In genomic region chr8:71468916-71469315, GRCm38 (mm10) we compare ENCODE assay signal across 8 mouse cellular contexts. TPM values are rescaled to one million over a fixed set of nuclear protein-coding genes. Genes with fewer than 3 reads are reported as not detected.
DNase-seq lines count a peak whose midpoint lies in the region; ATAC-seq and TF ChIP-seq lines count a peak whose summit lies in the region.

TSS of gene Dda1 (plus strand) at chr8:71469199.

- H3K27me3 ChIP-seq in ES-Bruce4 (ENCODE audit: control insufficient read depth, insufficient read depth, low read length, poor library complexity, severe bottlenecking): no peaks in the 10 kb centered on the region
- H3K27me3 ChIP-seq in forebrain, embryonic 13.5 days: no peaks in the 10 kb centered on the region
- no peaks in the 10 kb centered on the region for H3K27me3 ChIP-seq in liver, postnatal 0 days (ENCODE audit: insufficient read depth, low read length)
- H3K27me3 ChIP-seq in neural tube, embryonic 14.5 days (ENCODE audit: control insufficient read depth, insufficient read depth, low read length): no peaks in the 10 kb centered on the region

- ATAC-seq in cerebellum, adult (ENCODE audit: insufficient number of reproducible peaks, low FRiP score, low TSS enrichment): peak; percentile 83
- ATAC-seq in forebrain, embryonic 13.5 days: peak; percentile 90
- ATAC-seq in liver, postnatal 0 days: peak; percentile 86
- ATAC-seq in neural tube, embryonic 14.5 days (ENCODE audit: low read depth): peak; percentile 91

- TF ChIP-seq POLR2A in ES-Bruce4 (IDR thresholded peaks at IDR 0.05; ENCODE audit: insufficient read depth, low read length): no peak

- DNase-seq in heart, postnatal 10 days: peak; percentile 97 to 98
- peak; percentile 93 for DNase-seq in large intestine, adult 2 months (ENCODE audit: low read depth, low spot score)
- DNase-seq in liver, postnatal 0 days: peak; percentile 98
- peak; percentile 94 for DNase-seq in testis, postnatal 10 days (ENCODE audit: low spot score)

- no peaks in the 10 kb centered on the region for H3K9me3 ChIP-seq in ES-Bruce4 (replicated peaks; ENCODE audit: control insufficient read depth, insufficient read depth, low read length, poor library complexity, severe bottlenecking)
- H3K9me3 ChIP-seq in forebrain, embryonic 13.5 days (replicated peaks): no peaks in the 10 kb centered on the region
- H3K9me3 ChIP-seq in liver, postnatal 0 days (ENCODE audit: low read length): no peaks in the 10 kb centered on the region
- H3K9me3 ChIP-seq in neural tube, embryonic 14.5 days (ENCODE audit: control insufficient read depth, low read length): no peaks in the 10 kb centered on the region

- peaks cover 3% of the 10 kb centered on the region for H3K36me3 ChIP-seq in ES-Bruce4 (ENCODE audit: control insufficient read depth, insufficient read depth, low read length, poor library complexity, severe bottlenecking)
- peaks cover 37% of the 10 kb centered on the region for H3K36me3 ChIP-seq in forebrain, embryonic 13.5 days (ENCODE audit: poor library complexity, severe bottlenecking)
- peaks cover 27% of the 10 kb centered on the region for H3K36me3 ChIP-seq in liver, postnatal 0 days (replicated peaks; ENCODE audit: insufficient read depth, low read length)
- peaks cover 23% of the 10 kb centered on the region for H3K36me3 ChIP-seq in neural tube, embryonic 14.5 days (ENCODE audit: control insufficient read depth, insufficient read depth, low read length)

- intact Hi-C loops in heart, postnatal 10 days (cut with DNase I): no loop called here

- peaks cover 3% of the 10 kb centered on the region for H3K4me1 ChIP-seq in ES-Bruce4 (ENCODE audit: control insufficient read depth, insufficient read depth, low read length)
- H3K4me1 ChIP-seq in forebrain, embryonic 13.5 days: peaks cover 30% of the 10 kb centered on the region
- H3K4me1 ChIP-seq in liver, postnatal 0 days (ENCODE audit: insufficient read depth): peaks cover 23% of the 10 kb centered on the region
- peaks cover 21% of the 10 kb centered on the region for H3K4me1 ChIP-seq in neural tube, embryonic 14.5 days (ENCODE audit: control insufficient read depth, insufficient read depth, low read length)

- H3K4me2 ChIP-seq in forebrain, embryonic 13.5 days: peak within 1 kb of the TSS; percentile 93
- peak within 1 kb of the TSS; percentile 87 for H3K4me2 ChIP-seq in liver, postnatal 0 days (ENCODE audit: low read depth, low read length)
- peak within 1 kb of the TSS; percentile 86 for H3K4me2 ChIP-seq in neural tube, embryonic 14.5 days (ENCODE audit: low read depth, low read length)

- no peak for TF ChIP-seq EP300 in ES-Bruce4 (IDR thresholded peaks at IDR 0.05; ENCODE audit: insufficient read depth, low read depth, low read length)
- no peak for TF ChIP-seq EP300 in liver, postnatal 0 days (IDR thresholded peaks at IDR 0.05; ENCODE audit: low read depth)

- H3K4me3 ChIP-seq in ES-Bruce4 (ENCODE audit: low read depth, low read length): peak within 1 kb of the TSS; percentile 79
- peak within 1 kb of the TSS; percentile 75 for H3K4me3 ChIP-seq in forebrain, embryonic 13.5 days
- H3K4me3 ChIP-seq in liver, postnatal 0 days (ENCODE audit: low read depth, low read length): peak within 1 kb of the TSS; percentile 91
- H3K4me3 ChIP-seq in neural tube, embryonic 14.5 days (ENCODE audit: low read depth, low read length): peak within 1 kb of the TSS; percentile 65

- TF ChIP-seq CTCF in ES-Bruce4 (IDR thresholded peaks at IDR 0.05; ENCODE audit: low read depth, low read length): no peak
- no peak for TF ChIP-seq CTCF in liver, postnatal 0 days (IDR thresholded peaks at IDR 0.05; ENCODE audit: low read depth)

- peak within 1 kb of the TSS; percentile 88 for H3K9ac ChIP-seq in ES-Bruce4 (ENCODE audit: low read depth, poor library complexity, severe bottlenecking)
- peak within 1 kb of the TSS; percentile 82 for H3K9ac ChIP-seq in forebrain, embryonic 13.5 days
- peak within 1 kb of the TSS; percentile 84 for H3K9ac ChIP-seq in liver, postnatal 0 days (replicated peaks)
- H3K9ac ChIP-seq in neural tube, embryonic 14.5 days (replicated peaks; ENCODE audit: low read depth, low read length): peak within 1 kb of the TSS; percentile 80

- WGBS in forebrain, embryonic 13.5 days: under 1% methylated on average over 35 of the region's 52 CpGs
- WGBS in large intestine, adult 2 months: 1% methylated on average over 52 of the region's 52 CpGs
- WGBS in liver, postnatal 0 days (ENCODE audit: insufficient replicate concordance): 0% methylated on average over 41 of the region's 52 CpGs
- WGBS in neural tube, embryonic 14.5 days: 2% methylated on average over 40 of the region's 52 CpGs

- H3K27ac ChIP-seq in ES-Bruce4 (ENCODE audit: insufficient read depth, low read length): no peak within 1 kb of the TSS
- peak within 1 kb of the TSS; percentile 75 for H3K27ac ChIP-seq in forebrain, embryonic 13.5 days
- H3K27ac ChIP-seq in liver, postnatal 0 days (ENCODE audit: low read depth): peak within 1 kb of the TSS; percentile 85
- H3K27ac ChIP-seq in neural tube, embryonic 14.5 days (ENCODE audit: low read depth, low read length): peak within 1 kb of the TSS; percentile 84

RNA-seq across cellular contexts. Expression of gene Dda1, which starts in this region (rescaled TPM):
- 37.5 and 38.2 TPM in 2 replicates for polyA plus RNA-seq in ES-Bruce4 (2011; ENCODE audit: insufficient read depth, insufficient read length, low read depth, missing spikeins)
- 185 and 193 TPM in 2 replicates for polyA plus RNA-seq in forebrain, embryonic 13.5 days (2015; fragmentation: Nextera tagmentation; extraction: Ambion mirVana)
- total RNA-seq in heart, postnatal 10 days (2021): 10 to 100 TPM; 37.8 to 39.1 TPM
- 78.5 and 80.9 TPM in 2 replicates for polyA plus RNA-seq in large intestine, adult 2 months (2012; rRNA removed)
- 30.3 and 31.0 TPM in 2 replicates for polyA plus RNA-seq in liver, postnatal 0 days (2015; fragmentation: Nextera tagmentation; extraction: Ambion mirVana)
- polyA plus RNA-seq in neural tube, embryonic 14.5 days (2014; fragmentation: Nextera tagmentation; extraction: Ambion mirVana): 236 and 251 TPM in 2 replicates
